Mouse (Mus musculus) small intestine, adult 2 months (tissue): ENCODE measurements around the gene Pth2r. TPM values are rescaled to one million over a fixed set of nuclear protein-coding genes. Genes with fewer than 3 reads are reported as not detected.

ENCODE experiments used
- H3K27ac ChIP-seq: fragments of 200-500 bp; 2 replicates; pipeline ENCODE4 v1.5.1; 2012; ENCODE audit warnings: low read depth, low read length, control low read depth, inconsistent platforms; ENCODE audit not compliant: insufficient read depth
- H3K27me3 ChIP-seq: fragments of 200-500 bp; 2 replicates; pipeline ENCODE4 v1.6.1; 2012; ENCODE audit warnings: mild to moderate bottlenecking, moderate library complexity, low read length, inconsistent platforms; ENCODE audit not compliant: control insufficient read depth, insufficient read depth
- H3K36me3 ChIP-seq: fragments of 200-500 bp; 2 replicates; pipeline ENCODE4 v1.6.1; 2012; ENCODE audit warnings: mild to moderate bottlenecking, low read length, control low read depth, inconsistent platforms; ENCODE audit not compliant: control insufficient read depth, insufficient read depth
- H3K4me1 ChIP-seq: fragments of 200-500 bp; 2 replicates; pipeline ENCODE4 v1.6.1; 2012; ENCODE audit warnings: low read length, inconsistent platforms, mixed read lengths; ENCODE audit not compliant: control insufficient read depth, insufficient read depth, insufficient read length
- H3K4me3 ChIP-seq: fragments of 200-500 bp; 2 replicates; pipeline ENCODE4 v1.5.1; 2012; ENCODE audit warnings: low read depth, mild to moderate bottlenecking, control low read depth, inconsistent platforms, low read length, moderate library complexity
- CTCF ChIP-seq: fragments of 200-500 bp; IDR thresholded peaks from 2 replicates; pipeline ENCODE4 v1.5.1; 2012; ENCODE audit warnings: low read depth, mild to moderate bottlenecking, control low read depth, inconsistent platforms, low read length, moderate library complexity, mixed read lengths; ENCODE audit not compliant: insufficient replicate concordance, insufficient read length; ENCODE audit errors: extremely low read depth
- POLR2A ChIP-seq: fragments of 200-500 bp; IDR thresholded peaks from 2 replicates; pipeline ENCODE4 v1.6.1; 2012; ENCODE audit warnings: low read depth, mild to moderate bottlenecking, control low read depth, inconsistent platforms, low read length, moderate library complexity
- WGBS: fragments of 180-500 bp; shearing (Covaris S2); methylation state at CpG from one replicate; pipeline ENCODE4 v1.1.7; 2018; 5-methylcytosine and 5-hydroxymethylcytosine counted together
- polyA plus RNA-seq: library from polyadenylated mRNA; depleted of rRNA; stranded (reverse); fragments of >200 nt; gene quantifications from 2 replicates; pipeline ENCODE4 v1.2.3, GENCODE M21; 2012

Pth2r gene
- polyA plus RNA-seq, 1 experiment, result not detected

DNA sequence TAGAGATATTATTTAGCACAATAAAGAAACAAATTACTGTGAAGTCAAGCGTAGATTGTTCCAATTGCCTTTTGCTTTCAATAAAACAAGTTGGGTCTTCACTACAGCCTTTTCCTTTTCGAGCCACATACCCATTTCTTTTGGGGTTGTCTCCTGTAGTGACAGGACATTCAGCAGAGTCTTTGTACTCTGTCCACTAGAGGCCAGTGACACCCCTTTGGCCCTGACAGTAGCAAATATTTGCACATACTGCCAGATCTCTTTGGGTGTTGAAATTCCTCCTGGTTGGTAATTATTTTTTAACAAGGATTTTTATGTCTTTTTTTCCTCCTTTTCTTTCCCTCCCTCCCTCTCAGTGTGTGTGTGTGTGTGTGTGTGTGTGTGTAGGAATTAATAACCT lies 31.0 kb downstream of the Pth2r start:
- no peak overlapping the region for H3K27ac ChIP-seq
- H3K4me3 ChIP-seq, result no peak overlapping the region
- TF ChIP-seq POLR2A, result no peak
- no peak for TF ChIP-seq CTCF
- no peaks in the 10 kb centered on the region for H3K36me3 ChIP-seq
- H3K27me3 ChIP-seq, result peaks cover 4% of the 10 kb centered on the region; the same call in 1 of the 2 replicates
- WGBS, result 50% methylated on average over 2 of the region's 2 CpGs
- no peaks in the 10 kb centered on the region for H3K4me1 ChIP-seq

- 69% methylated on average over 13 of the region's 13 CpGs for WGBS
- H3K27me3 ChIP-seq, result peaks cover 4% of the 10 kb centered on the region; the same call in 1 of the 2 replicates
- no peak overlapping the region for H3K27ac ChIP-seq
- no peak overlapping the region for H3K4me3 ChIP-seq
- no peaks in the 10 kb centered on the region for H3K4me1 ChIP-seq
- H3K36me3 ChIP-seq, result no peaks in the 10 kb centered on the region
- TF ChIP-seq CTCF (no peak), POLR2A (no peak)
These were observed 32.5 kb downstream of the Pth2r start for GRCm38 (mm10) chr1:65314054-65315021.

DNA sequence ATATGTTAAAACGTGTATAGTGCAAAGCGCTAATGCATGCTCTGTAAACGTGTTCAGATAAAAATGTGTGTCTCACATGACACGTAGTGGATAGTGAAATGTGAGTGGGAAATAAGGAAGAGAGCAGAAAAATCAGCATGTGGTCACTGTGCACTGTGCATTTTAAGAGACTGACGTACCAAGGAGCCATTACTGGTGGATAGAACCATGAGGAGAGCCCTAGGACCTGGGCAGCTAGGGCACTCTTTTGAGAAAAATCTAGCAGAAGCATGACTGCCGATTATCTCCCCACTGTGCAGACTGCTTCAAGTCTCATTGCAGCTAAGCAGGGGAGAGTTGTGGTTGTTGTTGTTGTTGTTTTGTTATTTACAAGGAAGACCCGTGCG lies 33.2 kb downstream of the Pth2r start:
- TF ChIP-seq POLR2A (no peak), CTCF (no peak)
- H3K4me3 ChIP-seq, result no peak overlapping the region
- 78% methylated on average over 8 of the region's 8 CpGs for WGBS
- H3K4me1 ChIP-seq, result no peaks in the 10 kb centered on the region
- H3K27ac ChIP-seq, result no peak overlapping the region
- peaks cover 4% of the 10 kb centered on the region; the same call in 1 of the 2 replicates for H3K27me3 ChIP-seq
- no peaks in the 10 kb centered on the region for H3K36me3 ChIP-seq

GRCm38 (mm10) chr1:65334026-65334425 lies 52.2 kb downstream of the Pth2r start:
- no peaks in the 10 kb centered on the region for H3K4me1 ChIP-seq
- H3K27me3 ChIP-seq, result no peaks in the 10 kb centered on the region
- H3K4me3 ChIP-seq, result no peak overlapping the region
- H3K36me3 ChIP-seq, result no peaks in the 10 kb centered on the region
- TF ChIP-seq CTCF (no peak), POLR2A (no peak)
- no peak overlapping the region for H3K27ac ChIP-seq
- WGBS, result 86% methylated on average over 5 of the region's 5 CpGs

- no peaks in the 10 kb centered on the region for H3K36me3 ChIP-seq
- no peaks in the 10 kb centered on the region for H3K4me1 ChIP-seq
- no peak for TF ChIP-seq POLR2A
- no peak overlapping the region for H3K27ac ChIP-seq
- no peaks in the 10 kb centered on the region for H3K27me3 ChIP-seq
- WGBS, result 60% methylated on average over 2 of the region's 2 CpGs
- no peak overlapping the region for H3K4me3 ChIP-seq
These were observed 55.9 kb downstream of the Pth2r start for GRCm38 (mm10) chr1:65337768-65338167.

GRCm38 (mm10) chr1:65340240-65340639 lies 58.4 kb downstream of the Pth2r start:
- no peak for TF ChIP-seq POLR2A
- no peak for TF ChIP-seq CTCF
- 63% methylated on average over 2 of the region's 2 CpGs for WGBS
- Histone ChIP-seq H3K4me3 (no peak overlapping the region), H3K27me3 (no peaks in the 10 kb centered on the region), H3K27ac (no peak overlapping the region), H3K4me1 (no peaks in the 10 kb centered on the region), H3K36me3 (no peaks in the 10 kb centered on the region)

- Histone ChIP-seq H3K36me3 (no peaks in the 10 kb centered on the region), H3K27ac (no peak overlapping the region), H3K27me3 (no peaks in the 10 kb centered on the region), H3K4me3 (no peak overlapping the region), H3K4me1 (no peaks in the 10 kb centered on the region)
- 55% methylated on average over 2 of the region's 2 CpGs for WGBS
- TF ChIP-seq CTCF (no peak), POLR2A (no peak)
These were observed 71.1 kb downstream of the Pth2r start for GRCm38 (mm10) chr1:65352979-65353378.
